15 mouse cellular contexts compared by ENCODE assay signal in the genomic region with DNA sequence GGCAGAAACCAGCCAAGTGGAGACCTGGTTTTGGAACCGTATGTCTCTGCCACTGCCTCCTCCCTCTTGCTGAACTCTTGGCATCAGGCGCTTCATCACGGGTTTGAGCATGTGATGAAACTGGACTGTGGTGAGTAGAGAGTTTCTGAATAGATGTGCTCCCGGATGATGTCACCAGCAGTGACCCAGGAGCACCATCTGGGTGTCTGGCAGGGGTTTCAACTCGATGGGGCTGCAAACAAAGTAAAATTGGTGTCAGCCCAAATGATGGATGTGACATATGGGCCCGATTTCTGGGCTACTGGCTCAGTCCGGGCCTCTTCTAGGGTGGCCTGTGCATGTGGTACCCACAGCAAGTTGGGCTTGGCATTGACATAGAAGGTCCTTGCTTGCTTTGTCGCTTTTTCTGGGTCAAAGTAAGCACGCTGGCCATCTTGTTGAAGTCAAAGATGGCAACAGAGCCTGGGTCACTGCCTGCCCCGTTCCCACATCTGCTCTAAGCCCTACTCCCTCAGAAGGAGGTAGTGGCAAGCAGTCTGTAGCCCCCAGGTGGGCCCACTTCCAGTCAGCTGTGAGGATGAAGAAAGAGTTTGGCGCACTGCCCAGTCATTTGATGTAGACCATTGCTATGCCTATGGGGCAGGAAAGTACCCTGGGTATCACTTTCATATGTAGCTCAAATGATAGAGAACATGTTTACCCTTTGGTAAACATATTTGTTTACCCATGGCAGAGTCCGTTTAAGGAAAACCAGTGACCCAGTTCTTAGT.
DNase-seq lines count a peak whose midpoint lies in the region; ATAC-seq and TF ChIP-seq lines count a peak whose summit lies in the region.
"Had no signal": no experiment of that assay in that cellular context is flagged by ENCODE, and none has a peak within 500 bp of the region (broad histone marks: within the 10 kb centered on the region; RNA-seq: fewer than 3 reads in every experiment).

No protein-coding gene starts in this region.

- no peak overlapping the region for H3K4me2 ChIP-seq in forebrain, embryonic 14.5 days (ENCODE audit: low read length)
- H3K4me2 ChIP-seq in forebrain, embryonic 12.5 days, result no peak overlapping the region
- H3K4me2 ChIP-seq in lung, postnatal 0 days (replicated peaks; ENCODE audit: low read depth, low read length), result no peak overlapping the region
- H3K4me2 ChIP-seq: embryonic facial prominence, embryonic 12.5 days; heart, embryonic 15.5 days; lung, embryonic 15.5 days had no signal

- no peaks in the 10 kb centered on the region for H3K27me3 ChIP-seq in forebrain, embryonic 14.5 days (replicated peaks; ENCODE audit: control insufficient read depth, insufficient read depth, low read length)
- peaks cover 61% of the 10 kb centered on the region for H3K27me3 ChIP-seq in forebrain, embryonic 12.5 days
- no peaks in the 10 kb centered on the region for H3K27me3 ChIP-seq in lung, postnatal 0 days (replicated peaks; ENCODE audit: insufficient read depth, low read length)
- H3K27me3 ChIP-seq: embryonic facial prominence, embryonic 12.5 days; heart, embryonic 15.5 days; lung, embryonic 15.5 days had no signal

- ATAC-seq in forebrain, embryonic 14.5 days, result peak; percentile 65
- ATAC-seq in forebrain, embryonic 12.5 days (ENCODE audit: low FRiP score), result no peak
- ATAC-seq in lung, postnatal 0 days, result no peak

- 67% methylated on average over 12 of the region's 12 CpGs for WGBS in forebrain, embryonic 14.5 days
- WGBS in forebrain, embryonic 12.5 days, result 89% methylated on average over 12 of the region's 12 CpGs
- WGBS in lung, postnatal 0 days, result 65% methylated on average over 12 of the region's 12 CpGs

- TF ChIP-seq EP300 in lung, postnatal 0 days (IDR thresholded peaks at IDR 0.05), result no peak

- DNase-seq in forebrain, embryonic 14.5 days (ENCODE audit: low spot score), result peak; percentile 70
- DNase-seq in lung, postnatal 36 days, result peak; percentile 20
- no peak for DNase-seq in lung, postnatal 0 days (ENCODE audit: low spot score)
- DNase-seq in cerebellum, postnatal 10 days, result peak; percentile 86 to 92
- DNase-seq in heart, postnatal 4 days, result peak; percentile 40
- no peak for DNase-seq in right cerebral cortex, postnatal 10 days (ENCODE audit: low spot score in 2 of 2)
- no peak for DNase-seq in kidney, adult 18-20 months
- DNase-seq: B cell, adult 2 months; right cerebral cortex, adult 18-20 months had no signal

- H3K27ac ChIP-seq in forebrain, embryonic 14.5 days (ENCODE audit: low read depth, low read length), result no peak overlapping the region
- H3K27ac ChIP-seq in forebrain, embryonic 12.5 days, result no peak overlapping the region
- H3K27ac ChIP-seq in lung, postnatal 0 days (ENCODE audit: low read length), result no peak overlapping the region
- H3K27ac ChIP-seq: embryonic facial prominence, embryonic 12.5 days; heart, embryonic 15.5 days; kidney, postnatal 0 days; lung, embryonic 15.5 days; stomach, postnatal 0 days had no signal

- no peaks in the 10 kb centered on the region for H3K9me3 ChIP-seq in forebrain, embryonic 14.5 days (replicated peaks; ENCODE audit: control insufficient read depth, low read length)
- H3K9me3 ChIP-seq in forebrain, embryonic 12.5 days, result no peaks in the 10 kb centered on the region
- H3K9me3 ChIP-seq in lung, postnatal 0 days (ENCODE audit: low read length), result no peaks in the 10 kb centered on the region
- H3K9me3 ChIP-seq: embryonic facial prominence, embryonic 12.5 days; heart, embryonic 15.5 days; lung, embryonic 15.5 days had no signal

- H3K9ac ChIP-seq in forebrain, embryonic 14.5 days (ENCODE audit: low read length), result no peak overlapping the region
- no peak overlapping the region for H3K9ac ChIP-seq in forebrain, embryonic 12.5 days
- no peak overlapping the region for H3K9ac ChIP-seq in lung, postnatal 0 days (replicated peaks; ENCODE audit: low read depth)
- H3K9ac ChIP-seq: embryonic facial prominence, embryonic 12.5 days; heart, embryonic 15.5 days; lung, embryonic 15.5 days had no signal

- peaks cover 4% of the 10 kb centered on the region; the same call in 1 of the 2 replicates for H3K4me1 ChIP-seq in forebrain, embryonic 14.5 days (ENCODE audit: control insufficient read depth, insufficient read depth, low read length)
- no peaks in the 10 kb centered on the region for H3K4me1 ChIP-seq in forebrain, embryonic 12.5 days
- no peaks in the 10 kb centered on the region for H3K4me1 ChIP-seq in lung, postnatal 0 days (ENCODE audit: insufficient read depth, low read depth, low read length)

- no peak overlapping the region for H3K4me3 ChIP-seq in forebrain, embryonic 14.5 days (ENCODE audit: low read depth, low read length)
- H3K4me3 ChIP-seq in forebrain, embryonic 12.5 days (replicated peaks), result no peak overlapping the region
- H3K4me3 ChIP-seq in lung, postnatal 0 days (ENCODE audit: low read depth, low read length), result no peak overlapping the region
- H3K4me3 ChIP-seq: embryonic facial prominence, embryonic 12.5 days; heart, embryonic 15.5 days; lung, embryonic 15.5 days had no signal

- TF ChIP-seq CTCF in lung, postnatal 0 days (IDR thresholded peaks at IDR 0.05), result no peak

- no peaks in the 10 kb centered on the region for H3K36me3 ChIP-seq in forebrain, embryonic 14.5 days (ENCODE audit: control insufficient read depth, insufficient read depth, low read length)
- no peaks in the 10 kb centered on the region for H3K36me3 ChIP-seq in forebrain, embryonic 12.5 days (replicated peaks)
- no peaks in the 10 kb centered on the region for H3K36me3 ChIP-seq in lung, postnatal 0 days (ENCODE audit: insufficient read depth, low read length)
- H3K36me3 ChIP-seq: embryonic facial prominence, embryonic 12.5 days; heart, embryonic 15.5 days; lung, embryonic 15.5 days had no signal

Comparison
In these comparisons a context has a peak if more than half of its experiments do, and no peak if none do; other contexts are left out.
1. DNase-seq: peak in forebrain, embryonic 14.5 days (single experiment), lung, postnatal 36 days (single experiment), cerebellum, postnatal 10 days (2 of 2) and heart, postnatal 4 days (single experiment); none in lung, postnatal 0 days (single experiment), right cerebral cortex, postnatal 10 days (0 of 2) and kidney, adult 18-20 months (single experiment).